Mouse (Mus musculus) lung, postnatal 0 days (tissue): ENCODE measurements around the gene Dlg3.

Experiments used
- CTCF ChIP-seq: IDR thresholded peaks from 2 replicates; pipeline ENCODE4 v1.5.1; 2016; ENCODE audit warnings: antibody characterized with exemption, mild to moderate bottlenecking
- EP300 ChIP-seq: IDR thresholded peaks from 2 replicates; pipeline ENCODE4 v1.6.1; 2016; ENCODE audit warnings: antibody characterized with exemption, mild to moderate bottlenecking, control low read depth

- TF ChIP-seq CTCF (peak; percentile 44), EP300 (no peak)
These were observed at the start of gene Dlg3 for GRCm38 (mm10) chrX:100767181-100767884.
